Mouse (Mus musculus) ES-E14 (cell line): ENCODE measurements at regions not wholly inside any gene's neighbourhood (a gene's known extent, or its start where the extent isn't known, plus 50 kb on each side); places are given as distances from the start of the nearest gene placed in this dataset.

Experiments used
- DNase-seq: peaks from one replicate; pipeline ENCODE4 v3.0.0-alpha.2; 2013; ENCODE audit warnings: low read depth, low spot score
- H3K27ac ChIP-seq: 2 replicates; pipeline ENCODE4 v1.5.1; 2012; ENCODE audit warnings: low read depth, mild to moderate bottlenecking, low read length, moderate library complexity, mixed read lengths; ENCODE audit not compliant: poor library complexity, insufficient read depth, severe bottlenecking
- H3K36me3 ChIP-seq: 2 replicates; pipeline ENCODE4 v1.6.1; 2012; ENCODE audit warnings: mild to moderate bottlenecking, low read length, moderate library complexity, mixed read lengths; ENCODE audit not compliant: control insufficient read depth, poor library complexity, insufficient read depth, severe bottlenecking
- H3K4me1 ChIP-seq, 2 experiments: fragments of 150-350 bp in 1 of 2; sonication (generic) in 1 of 2; 2 replicates each; pipeline ENCODE4 v1.6.1; 2012; ENCODE audit warnings: low read length in 2 of 2, mild to moderate bottlenecking in 1 of 2, mixed read lengths in 1 of 2; ENCODE audit not compliant: control insufficient read depth in 2 of 2, insufficient read depth in 2 of 2, poor library complexity in 1 of 2
- H3K4me3 ChIP-seq, 2 experiments: fragments of 150-350 bp in 1 of 2; sonication (generic) in 1 of 2; 2 replicates each; pipeline ENCODE4 v1.5.1; 2012; ENCODE audit warnings: low read length in 2 of 2, low read depth in 1 of 2, mild to moderate bottlenecking in 1 of 2, mixed read lengths in 1 of 2; ENCODE audit not compliant: insufficient read depth in 1 of 2, poor library complexity in 1 of 2, severe bottlenecking in 1 of 2
- H3K9ac ChIP-seq: 2 replicates; pipeline ENCODE4 v1.6.1; 2012; ENCODE audit warnings: low read depth, mild to moderate bottlenecking, low read length, mixed read lengths; ENCODE audit not compliant: poor library complexity, insufficient read depth, severe bottlenecking
- H3K9me3 ChIP-seq: fragments of 150-350 bp; sonication (generic); 2 replicates; pipeline ENCODE4 v1.6.1; 2012; ENCODE audit warnings: low read depth, mild to moderate bottlenecking, low read length; ENCODE audit not compliant: control insufficient read depth, insufficient read depth
- CHD2 ChIP-seq: IDR thresholded peaks from 2 replicates; pipeline ENCODE4 v1.6.1; 2014; ENCODE audit warnings: mild to moderate bottlenecking, low read depth, low read length, inconsistent platforms
- HCFC1 ChIP-seq: IDR thresholded peaks from 2 replicates; pipeline ENCODE4 v1.6.1; 2012; ENCODE audit warnings: low read length, inconsistent platforms, borderline replicate concordance; ENCODE audit not compliant: insufficient read depth
- MAFK ChIP-seq: IDR thresholded peaks from 2 replicates; pipeline ENCODE4 v1.6.1; 2014; ENCODE audit warnings: mild to moderate bottlenecking, low read depth, low read length, inconsistent platforms; ENCODE audit not compliant: insufficient read depth
- ZC3H11A ChIP-seq: IDR thresholded peaks from 2 replicates; pipeline ENCODE4 v1.6.1; 2012; ENCODE audit warnings: low read depth, mild to moderate bottlenecking, inconsistent platforms, low read length, borderline replicate concordance
- ZNF384 ChIP-seq: IDR thresholded peaks from 2 replicates; pipeline ENCODE4 v1.6.1; 2012; ENCODE audit warnings: low read depth, low read length, inconsistent platforms
- in situ Hi-C, 2 experiments: fragments of 600-800 bp; cut with MboI; formaldehyde crosslinking; loops; one replicate each; pipeline ENCODE4 v1.15.1; 2025; ENCODE audit warnings: low sequenced_read_pairs in 2 of 2, inconsistent platforms in 1 of 2; ENCODE audit not compliant: unreplicated experiment in 2 of 2

- no peak for DNase-seq
- no peak overlapping the region for H3K4me3 ChIP-seq
- no peaks in the 10 kb centered on the region for H3K9me3 ChIP-seq
- no peaks in the 10 kb centered on the region for H3K36me3 ChIP-seq
- H3K4me1 ChIP-seq: no peaks in the 10 kb centered on the region
- H3K9ac ChIP-seq: no peak overlapping the region
- TF ChIP-seq ZC3H11A: no peak
- no peak overlapping the region for H3K27ac ChIP-seq
- in situ Hi-C loops: no loop called here
These were observed 131.6 kb downstream of the Zbtb18 start for GRCm38 (mm10) chr1:177573781-177574180.

DNA sequence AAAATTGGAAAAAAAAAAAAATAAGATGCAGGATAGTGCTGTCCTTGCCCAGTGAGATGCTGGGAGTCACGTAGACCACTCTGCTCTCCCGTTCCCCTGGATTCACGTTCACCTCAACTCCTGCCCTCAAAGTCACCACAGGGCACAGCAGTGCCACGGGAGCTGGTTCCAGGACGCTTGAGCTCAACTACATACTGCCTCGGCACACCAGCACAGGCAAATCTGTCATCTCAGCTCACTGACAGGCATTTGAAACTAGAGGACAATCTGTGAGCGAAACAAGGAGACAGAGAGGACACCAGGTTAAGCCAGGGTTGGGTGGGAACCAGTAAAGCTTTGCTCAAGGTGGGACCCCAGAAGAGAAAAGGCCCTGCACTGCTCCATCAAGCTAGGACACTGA is 132.2 kb downstream of the Zbtb18 start:
- H3K4me3 ChIP-seq: no peak overlapping the region
- no peak for DNase-seq
- no peak overlapping the region for H3K27ac ChIP-seq
- H3K4me1 ChIP-seq: no peaks in the 10 kb centered on the region
- no peaks in the 10 kb centered on the region for H3K36me3 ChIP-seq
- in situ Hi-C loops: no loop called here
- TF ChIP-seq CHD2 (no peak), MAFK (no peak), ZC3H11A (no peak), HCFC1 (no peak), ZNF384 (no peak)
- H3K9me3 ChIP-seq: no peaks in the 10 kb centered on the region
- no peak overlapping the region for H3K9ac ChIP-seq

DNA sequence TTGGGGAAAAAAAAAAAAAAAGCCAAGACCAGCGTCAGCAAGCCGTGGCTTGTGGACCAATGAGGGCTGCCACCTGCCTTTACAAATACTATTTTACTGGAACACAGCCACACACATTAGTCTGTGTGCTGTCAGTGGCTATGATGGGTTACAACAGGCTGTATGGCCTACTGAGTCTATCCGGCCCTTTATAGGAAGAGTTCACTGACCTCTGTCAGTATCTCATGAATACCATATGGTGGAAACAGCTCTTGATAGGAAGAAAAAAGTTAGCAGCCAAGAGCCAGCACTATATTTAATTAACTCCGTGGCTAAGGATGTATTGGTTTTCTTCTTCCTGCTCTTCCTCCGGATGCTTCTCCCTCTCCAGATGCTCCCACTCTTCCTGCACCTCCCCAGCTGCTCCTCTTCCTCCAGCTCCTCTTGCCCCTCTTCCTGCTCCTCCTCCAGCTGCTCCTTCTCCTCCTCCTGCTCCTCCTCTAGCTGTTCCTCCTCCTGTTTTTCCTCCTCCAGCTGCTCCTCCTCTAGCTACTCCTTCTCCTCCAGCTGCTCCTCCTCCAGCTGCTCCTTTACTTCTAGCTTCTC is 142.2 kb downstream of the Zbtb18 start:
- TF ChIP-seq CHD2 (no peak), HCFC1 (no peak), ZNF384 (no peak), MAFK (no peak), ZC3H11A (no peak)
- H3K36me3 ChIP-seq: no peaks in the 10 kb centered on the region
- H3K4me3 ChIP-seq: no peak overlapping the region
- in situ Hi-C loops: no loop called here
- no peaks in the 10 kb centered on the region for H3K9me3 ChIP-seq
- H3K9ac ChIP-seq: no peak overlapping the region
- DNase-seq: no peak
- H3K4me1 ChIP-seq: no peaks in the 10 kb centered on the region
- no peak overlapping the region for H3K27ac ChIP-seq

DNA sequence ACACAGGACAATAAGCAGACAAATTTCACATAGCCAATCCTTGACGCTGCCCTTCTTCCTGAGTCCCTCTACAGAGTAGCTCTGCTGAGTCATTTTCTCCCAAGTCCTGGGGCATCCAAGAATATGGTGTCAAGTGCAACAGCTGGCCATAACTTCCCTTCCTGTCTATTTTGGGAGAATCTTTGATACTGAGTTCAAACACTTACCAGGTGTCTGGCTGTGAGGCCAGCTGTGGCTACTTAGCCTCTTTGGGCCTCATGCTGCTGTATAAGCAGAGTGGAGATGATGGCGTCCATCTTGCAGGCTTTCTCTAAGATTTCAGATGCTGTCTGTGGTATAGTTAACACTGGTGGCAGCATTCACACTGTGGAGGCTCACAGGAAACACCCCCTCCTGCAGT is 143.2 kb downstream of the Zbtb18 start:
- no peaks in the 10 kb centered on the region for H3K4me1 ChIP-seq
- in situ Hi-C loops: no loop called here
- no peaks in the 10 kb centered on the region for H3K9me3 ChIP-seq
- no peak overlapping the region for H3K27ac ChIP-seq
- TF ChIP-seq MAFK: no peak
- TF ChIP-seq ZNF384: no peak
- no peak for TF ChIP-seq CHD2
- TF ChIP-seq ZC3H11A: no peak
- TF ChIP-seq HCFC1: no peak
- no peak for DNase-seq
- no peak overlapping the region for H3K4me3 ChIP-seq
- no peak overlapping the region for H3K9ac ChIP-seq
- H3K36me3 ChIP-seq: no peaks in the 10 kb centered on the region

GRCm38 (mm10) chr1:177589034-177589433 is 140.6 kb upstream of the 1700016C15Rik start:
- DNase-seq: no peak
- Histone ChIP-seq H3K27ac (no peak overlapping the region), H3K9me3 (no peaks in the 10 kb centered on the region), H3K4me3 (no peak overlapping the region), H3K36me3 (no peaks in the 10 kb centered on the region), H3K4me1 (no peaks in the 10 kb centered on the region), H3K9ac (no peak overlapping the region)
- TF ChIP-seq ZNF384: no peak
- TF ChIP-seq ZC3H11A: no peak
- no peak for TF ChIP-seq MAFK
- TF ChIP-seq CHD2: no peak
- TF ChIP-seq HCFC1: no peak
- in situ Hi-C loops: no loop called here
